Comparison of ENCODE assay signal across 8 mouse cellular contexts in genomic region chr11:109651566-109652024, GRCm38 (mm10). TPM values are rescaled to one million over a fixed set of nuclear protein-coding genes. Genes with fewer than 3 reads are reported as not detected.
DNase-seq lines count a peak whose midpoint lies in the region; ATAC-seq and TF ChIP-seq lines count a peak whose summit lies in the region.

No protein-coding gene starts in this region.

- peak overlapping the region; percentile 90 for H3K4me3 ChIP-seq in heart, adult 2 months
- H3K4me3 ChIP-seq in bone marrow macrophage, adult 2 months (ENCODE audit: insufficient read depth, low read length) = peak overlapping the region; percentile 78
- peak overlapping the region; percentile 97 for H3K4me3 ChIP-seq in forebrain, embryonic 11.5 days (ENCODE audit: low read depth, low read length)
- peak overlapping the region; percentile 70 to 84 for H3K4me3 ChIP-seq in liver, embryonic 14.5 days (ENCODE audit: insufficient read depth in 1 of 2, low read depth in 2 of 2, low read length in 2 of 2)
- peak overlapping the region; percentile 89 for H3K4me3 ChIP-seq in neural tube, embryonic 15.5 days (replicated peaks)

- peaks cover 25% of the 10 kb centered on the region for H3K4me1 ChIP-seq in heart, adult 2 months (ENCODE audit: control insufficient read depth, insufficient read depth, low read length)
- peaks cover 27% of the 10 kb centered on the region for H3K4me1 ChIP-seq in bone marrow macrophage, adult 2 months (ENCODE audit: control insufficient read depth, insufficient read depth, low read length)
- peaks cover 13% of the 10 kb centered on the region for H3K4me1 ChIP-seq in forebrain, embryonic 11.5 days (replicated peaks; ENCODE audit: control insufficient read depth, insufficient read depth, low read length)
- H3K4me1 ChIP-seq in liver, embryonic 14.5 days (replicated peaks; ENCODE audit: control insufficient read depth in 2 of 2, insufficient read depth in 2 of 2, low read length in 1 of 2) = peaks cover 28 to 30% of the 10 kb centered on the region in 2 experiments
- peaks cover 58% of the 10 kb centered on the region for H3K4me1 ChIP-seq in neural tube, embryonic 15.5 days

- H3K9ac ChIP-seq in heart, adult 2 months (ENCODE audit: low read depth, low read length) = peak overlapping the region; percentile 97
- H3K9ac ChIP-seq in forebrain, embryonic 11.5 days (ENCODE audit: low read length) = peak overlapping the region; percentile 93
- H3K9ac ChIP-seq in liver, embryonic 14.5 days (replicated peaks) = peak overlapping the region; percentile 88
- H3K9ac ChIP-seq in neural tube, embryonic 15.5 days (replicated peaks) = peak overlapping the region; percentile 96

- no peak for TF ChIP-seq EP300 in heart, adult 2 months (IDR thresholded peaks at IDR 0.05; ENCODE audit: insufficient read depth, low read depth, low read length)
- TF ChIP-seq EP300 in liver, embryonic 14.5 days (IDR thresholded peaks at IDR 0.05; ENCODE audit: low read depth) = no peak

- peak; percentile 12 for ATAC-seq in forebrain, embryonic 11.5 days (replicated peaks; ENCODE audit: low FRiP score)
- no peak for ATAC-seq in liver, embryonic 14.5 days (ENCODE audit: insufficient read depth)
- ATAC-seq in neural tube, embryonic 15.5 days (ENCODE audit: low FRiP score) = no peak

- no peaks in the 10 kb centered on the region for H3K27me3 ChIP-seq in heart, adult 2 months (ENCODE audit: control insufficient read depth, insufficient read depth, low read length)
- H3K27me3 ChIP-seq in forebrain, embryonic 11.5 days (ENCODE audit: control insufficient read depth, insufficient read depth, low read length) = no peaks in the 10 kb centered on the region
- H3K27me3 ChIP-seq in liver, embryonic 14.5 days (ENCODE audit: control insufficient read depth, insufficient read depth, low read length) = peaks cover 3% of the 10 kb centered on the region; the same call in 1 of the 2 replicates
- no peaks in the 10 kb centered on the region for H3K27me3 ChIP-seq in neural tube, embryonic 15.5 days (replicated peaks)

- TF ChIP-seq CTCF in heart, adult 2 months (IDR thresholded peaks at IDR 0.05) = no peak
- no peak for TF ChIP-seq CTCF in bone marrow macrophage, adult 2 months (IDR thresholded peaks at IDR 0.05; ENCODE audit: low read depth, low read length)
- no peak for TF ChIP-seq CTCF in liver, embryonic 14.5 days (IDR thresholded peaks at IDR 0.05; ENCODE audit: low read depth)

- H3K4me2 ChIP-seq in forebrain, embryonic 11.5 days (ENCODE audit: low read depth, low read length, severe bottlenecking) = peak overlapping the region; percentile 84
- peak overlapping the region; percentile 95 for H3K4me2 ChIP-seq in liver, embryonic 14.5 days (ENCODE audit: low read depth)
- peak overlapping the region; percentile 85 for H3K4me2 ChIP-seq in neural tube, embryonic 15.5 days

- peaks cover 35% of the 10 kb centered on the region for H3K36me3 ChIP-seq in heart, adult 2 months (ENCODE audit: control insufficient read depth, insufficient read depth, low read length)
- H3K36me3 ChIP-seq in forebrain, embryonic 11.5 days (ENCODE audit: control insufficient read depth, insufficient read depth, low read length) = peaks cover 3% of the 10 kb centered on the region
- H3K36me3 ChIP-seq in liver, embryonic 14.5 days (replicated peaks; ENCODE audit: control insufficient read depth, insufficient read depth, low read depth) = peaks cover 21% of the 10 kb centered on the region
- H3K36me3 ChIP-seq in neural tube, embryonic 15.5 days = peaks cover 22% of the 10 kb centered on the region

- WGBS in heart, adult 2 months = under 1% methylated on average over 21 of the region's 21 CpGs
- WGBS in forebrain, embryonic 11.5 days = 1% methylated on average over 21 of the region's 21 CpGs
- WGBS in liver, embryonic 14.5 days (ENCODE audit: insufficient replicate concordance) = under 1% methylated on average over 21 of the region's 21 CpGs
- WGBS in neural tube, embryonic 15.5 days = under 1% methylated on average over 21 of the region's 21 CpGs

- peak; percentile 39 to 55 for DNase-seq in heart, adult 2 months
- no peak for DNase-seq in heart, adult 8-10 months (ENCODE audit: low spot score)
- DNase-seq in forebrain, embryonic 11.5 days (ENCODE audit: low spot score) = peak; percentile 75
- peak; percentile 73 for DNase-seq in induced T-regulatory cell, adult 2 months (ENCODE audit: low read depth)
- no peak for DNase-seq in liver, embryonic 14.5 days (ENCODE audit: low read depth in 3 of 3, low spot score in 3 of 3)
- DNase-seq in right cerebral cortex, postnatal 4 days = no peak

- intact Hi-C loops in heart, adult 2 months (cut with DNase I) = loop anchor here (2.0 to 5.0 kb wide), 3 partner anchors 15 to 39 kb away; partner anchors contain the start of gene Wipi1

- peak overlapping the region; percentile 99 for H3K27ac ChIP-seq in heart, adult 2 months
- H3K27ac ChIP-seq in bone marrow macrophage, adult 2 months (ENCODE audit: insufficient read depth, low read depth, low read length) = peak overlapping the region; percentile 72
- peak overlapping the region; percentile 89; the same call in 1 of the 2 replicates for H3K27ac ChIP-seq in forebrain, embryonic 11.5 days (ENCODE audit: low read depth, low read length)
- H3K27ac ChIP-seq in liver, embryonic 14.5 days = peak overlapping the region; percentile 71
- H3K27ac ChIP-seq in neural tube, embryonic 15.5 days (replicated peaks) = peak overlapping the region; percentile 98

- H3K79me2 ChIP-seq in heart, adult 2 months (replicated peaks; ENCODE audit: control insufficient read depth, insufficient read depth, low read length) = peaks cover 6% of the 10 kb centered on the region

- H3K9me3 ChIP-seq in forebrain, embryonic 11.5 days (ENCODE audit: control insufficient read depth, low read length) = no peaks in the 10 kb centered on the region
- no peaks in the 10 kb centered on the region for H3K9me3 ChIP-seq in liver, embryonic 14.5 days (ENCODE audit: control insufficient read depth, low read length)
- no peaks in the 10 kb centered on the region for H3K9me3 ChIP-seq in neural tube, embryonic 15.5 days (replicated peaks)

- no peak for TF ChIP-seq POLR2A in heart, adult 2 months (IDR thresholded peaks at IDR 0.05; ENCODE audit: insufficient read depth, low read depth, low read length)
- no peak for TF ChIP-seq POLR2A in bone marrow macrophage, adult 2 months (IDR thresholded peaks at IDR 0.05; ENCODE audit: borderline replicate concordance, low read depth, low read length)

RNA-seq across cellular contexts. Expression of gene Prkar1a, which starts 2.4 kb away (rescaled TPM):
- 100 to 1,000 TPM; 363 to 378 TPM for total RNA-seq in heart, adult 2 months (2021)
- polyA plus RNA-seq in heart, adult 2 months (2012; rRNA removed) = 169 and 248 TPM in 2 replicates
- total RNA-seq in heart, adult 8-10 months (2022) = 100 to 1,000 TPM; 347 to 373 (median 363) TPM
- 164 and 173 TPM in 2 replicates for polyA plus RNA-seq in bone marrow macrophage, adult 2 months (2012; ENCODE audit: insufficient read depth, insufficient read length, missing spikeins)
- 362 and 367 TPM in 2 replicates for polyA plus RNA-seq in forebrain, embryonic 11.5 days (2014; fragmentation: Nextera tagmentation; extraction: Ambion mirVana)
- polyA plus RNA-seq in liver, embryonic 14.5 days (2012; rRNA removed) = 30.1 and 43.9 TPM in 2 replicates
- polyA plus RNA-seq in liver, embryonic 14.5 days (2014; fragmentation: Nextera tagmentation; extraction: Ambion mirVana) = 115 and 128 TPM in 2 replicates
- 451 and 458 TPM in 2 replicates for polyA plus RNA-seq in neural tube, embryonic 15.5 days (2015; fragmentation: Nextera tagmentation; extraction: Ambion mirVana)

RNA-seq across cellular contexts. Expression of gene Wipi1, which starts 39.8 kb away (rescaled TPM):
- 100 to 1,000 TPM in 1 of 2 experiments, 10 to 100 TPM in 1; 92.3 to 110 TPM for total RNA-seq in heart, adult 2 months (2021)
- 74.6 and 85.7 TPM in 2 replicates for polyA plus RNA-seq in heart, adult 2 months (2012; rRNA removed)
- 100 to 1,000 TPM; 110 to 141 (median 120) TPM for total RNA-seq in heart, adult 8-10 months (2022)
- 17.2 and 21.3 TPM in 2 replicates for polyA plus RNA-seq in bone marrow macrophage, adult 2 months (2012; ENCODE audit: insufficient read depth, insufficient read length, missing spikeins)
- polyA plus RNA-seq in forebrain, embryonic 11.5 days (2014; fragmentation: Nextera tagmentation; extraction: Ambion mirVana) = 11.1 and 14.7 TPM in 2 replicates
- 8.3 and 11.9 TPM in 2 replicates for polyA plus RNA-seq in liver, embryonic 14.5 days (2012; rRNA removed)
- polyA plus RNA-seq in liver, embryonic 14.5 days (2014; fragmentation: Nextera tagmentation; extraction: Ambion mirVana) = 9.0 and 13.4 TPM in 2 replicates
- polyA plus RNA-seq in neural tube, embryonic 15.5 days (2015; fragmentation: Nextera tagmentation; extraction: Ambion mirVana) = 16.7 and 22.5 TPM in 2 replicates

Comparison
In these comparisons a context has a peak if more than half of its experiments do, and no peak if none do; other contexts are left out.
1. DNase-seq: peak in heart, adult 2 months (2 of 2), forebrain, embryonic 11.5 days (single experiment) and induced T-regulatory cell, adult 2 months (single experiment); none in heart, adult 8-10 months (single experiment), liver, embryonic 14.5 days (0 of 3) and right cerebral cortex, postnatal 4 days (single experiment).
2. Peak in every context shown above with its lines, with median percentiles within 50 percentile points of each other: H3K27ac ChIP-seq, H3K4me3 ChIP-seq, H3K9ac ChIP-seq and H3K4me2 ChIP-seq.